Mouse (Mus musculus): ENCODE measurements at regions not wholly inside any gene's neighbourhood (a gene's known extent, or its start where the extent isn't known, plus 50 kb on each side); places are given as distances from the start of the nearest gene placed in this dataset.

GRCm38 (mm10) chr1:169157496-169157895 is 373.8 kb downstream of the Nuf2 start:
- DNase-seq (ENCODE audit: inconsistent ontology term) = no peak

GRCm38 (mm10) chr1:169156875-169157274 is 374.4 kb downstream of the Nuf2 start:
- no peak for DNase-seq (ENCODE audit: inconsistent ontology term)

GRCm38 (mm10) chr1:169155484-169156459 is 375.5 kb downstream of the Nuf2 start:
- DNase-seq (ENCODE audit: inconsistent ontology term) = no peak

- DNase-seq (ENCODE audit: inconsistent ontology term) = no peak
These were observed 389.0 kb downstream of the Nuf2 start for GRCm38 (mm10) chr1:169142216-169142615.

- peak; percentile 17 for DNase-seq (ENCODE audit: inconsistent ontology term)
These were observed 391.2 kb downstream of the Nuf2 start for GRCm38 (mm10) chr1:169140056-169140455.

- DNase-seq (ENCODE audit: inconsistent ontology term) = peak; percentile 17
These were observed 391.8 kb downstream of the Nuf2 start for GRCm38 (mm10) chr1:169139507-169139906.

- no peak for DNase-seq (ENCODE audit: inconsistent ontology term)
These were observed 392.1 kb downstream of the Nuf2 start for GRCm38 (mm10) chr1:169139184-169139486.

- no peak for DNase-seq (ENCODE audit: inconsistent ontology term)
These were observed 392.7 kb downstream of the Nuf2 start for GRCm38 (mm10) chr1:169138404-169139183.

GRCm38 (mm10) chr1:169135542-169135941 is 395.7 kb downstream of the Nuf2 start:
- peak; percentile 89 for DNase-seq (ENCODE audit: inconsistent ontology term)

GRCm38 (mm10) chr1:169103669-169104068 is 427.6 kb downstream of the Nuf2 start:
- no peak for DNase-seq (ENCODE audit: inconsistent ontology term)

GRCm38 (mm10) chr1:169103113-169103512 is 428.2 kb downstream of the Nuf2 start:
- DNase-seq (ENCODE audit: inconsistent ontology term) = no peak

GRCm38 (mm10) chr1:169099221-169099620 is 432.0 kb downstream of the Nuf2 start:
- DNase-seq (ENCODE audit: inconsistent ontology term) = no peak

- DNase-seq (ENCODE audit: inconsistent ontology term) = no peak
These were observed 434.5 kb downstream of the Nuf2 start for GRCm38 (mm10) chr1:169096737-169097136.

GRCm38 (mm10) chr1:169093602-169094354 is 437.5 kb downstream of the Nuf2 start:
- peak; percentile 37 for DNase-seq (ENCODE audit: inconsistent ontology term)

GRCm38 (mm10) chr1:169086032-169086431 is 445.2 kb downstream of the Nuf2 start:
- no peak for DNase-seq (ENCODE audit: inconsistent ontology term)

GRCm38 (mm10) chr1:169080686-169081085 is 450.6 kb downstream of the Nuf2 start:
- DNase-seq (ENCODE audit: inconsistent ontology term) = no peak

- DNase-seq (ENCODE audit: inconsistent ontology term) = no peak
These were observed 454.0 kb downstream of the Nuf2 start for GRCm38 (mm10) chr1:169077228-169077627.

- DNase-seq (ENCODE audit: inconsistent ontology term) = no peak
These were observed 455.3 kb downstream of the Nuf2 start for GRCm38 (mm10) chr1:169076006-169076405.

- no peak for DNase-seq (ENCODE audit: inconsistent ontology term)
These were observed 459.9 kb downstream of the Nuf2 start for GRCm38 (mm10) chr1:169071366-169071765.

- no peak for DNase-seq (ENCODE audit: inconsistent ontology term)
These were observed 461.6 kb downstream of the Nuf2 start for GRCm38 (mm10) chr1:169069647-169070046.

GRCm38 (mm10) chr1:169066795-169067194 is 464.5 kb downstream of the Nuf2 start:
- no peak for DNase-seq (ENCODE audit: inconsistent ontology term)

GRCm38 (mm10) chr1:169060627-169061026 is 470.6 kb downstream of the Nuf2 start:
- DNase-seq (ENCODE audit: inconsistent ontology term) = no peak
